Mouse (Mus musculus): ENCODE results near the gene D230025D16Rik. TPM values are rescaled to one million over a fixed set of nuclear protein-coding genes. Genes with fewer than 3 reads are reported as not detected.

Gene D230025D16Rik
- total RNA-seq, 2 experiments from 2014 or later = 19.1 to 20.8 TPM

GRCm38 (mm10) chr8:105233126-105233935, 8.4 kb downstream of the D230025D16Rik start:
- intact Hi-C loops (cut with DNase I) = no loop called here
- DNase-seq = no peak

- DNase-seq = no peak
- intact Hi-C loops (cut with DNase I) = no loop called here
These were observed 10.3 kb downstream of the D230025D16Rik start for GRCm38 (mm10) chr8:105235206-105235605.

DNA sequence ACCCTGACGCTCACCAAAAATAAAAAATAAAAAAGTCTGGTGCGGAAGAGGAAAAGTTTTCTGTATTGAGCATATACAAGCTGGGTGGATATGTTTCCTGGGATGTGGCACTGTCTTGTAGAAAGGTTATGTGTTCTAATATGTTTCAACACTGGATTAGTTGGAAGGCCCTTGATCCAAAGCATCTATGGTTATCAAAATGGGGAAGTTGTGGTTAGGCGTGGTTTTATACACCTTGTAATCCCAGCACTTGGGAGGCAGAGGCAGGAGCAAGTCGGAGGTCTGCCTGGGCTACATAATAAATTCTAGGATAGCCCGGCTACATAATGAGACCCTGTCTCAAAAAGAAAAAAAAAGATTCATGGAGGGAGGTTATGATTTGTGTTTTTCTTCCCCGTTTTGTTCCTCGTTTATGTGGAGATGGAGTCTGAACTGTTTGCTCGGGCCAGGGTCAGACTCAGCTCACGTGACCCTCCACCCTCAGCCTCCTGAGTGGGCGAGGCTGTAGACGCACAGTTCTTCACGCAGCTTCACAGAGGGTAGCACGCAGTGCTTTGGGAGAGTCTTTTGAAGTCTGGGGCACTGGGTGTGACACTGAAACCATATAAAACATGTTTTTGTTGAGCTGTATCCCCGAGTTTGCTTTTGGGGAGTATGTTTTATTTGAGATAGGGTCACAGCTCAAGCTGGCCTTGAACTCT, 12.6 kb downstream of the D230025D16Rik start:
- DNase-seq = no peak
- intact Hi-C loops (cut with DNase I) = no loop called here

GRCm38 (mm10) chr8:105241016-105241415, 16.1 kb downstream of the D230025D16Rik start:
- intact Hi-C loops (cut with DNase I) = no loop called here
- no peak for DNase-seq

DNA sequence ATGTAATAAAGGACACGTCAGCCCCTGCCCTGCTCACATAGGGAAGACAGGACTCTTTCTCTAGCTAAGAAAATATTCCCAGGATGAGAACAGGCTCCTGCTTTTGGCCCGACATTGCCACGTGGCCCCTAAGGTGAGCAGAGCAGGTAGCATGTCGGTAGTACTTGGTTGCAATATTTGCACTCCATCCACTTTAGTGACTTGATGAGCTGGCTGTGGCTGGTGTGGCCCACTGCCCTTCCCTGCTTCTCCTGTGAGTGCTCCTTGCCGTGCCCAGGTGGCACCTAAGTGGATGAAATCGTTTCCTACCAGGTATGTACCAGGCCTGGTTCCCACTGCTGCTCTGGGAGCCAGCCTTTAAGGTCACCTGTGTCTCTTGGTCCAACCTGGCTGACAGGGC, 27.0 kb downstream of the D230025D16Rik start:
- no peak for DNase-seq
- intact Hi-C loops (cut with DNase I) = no loop called here

DNA sequence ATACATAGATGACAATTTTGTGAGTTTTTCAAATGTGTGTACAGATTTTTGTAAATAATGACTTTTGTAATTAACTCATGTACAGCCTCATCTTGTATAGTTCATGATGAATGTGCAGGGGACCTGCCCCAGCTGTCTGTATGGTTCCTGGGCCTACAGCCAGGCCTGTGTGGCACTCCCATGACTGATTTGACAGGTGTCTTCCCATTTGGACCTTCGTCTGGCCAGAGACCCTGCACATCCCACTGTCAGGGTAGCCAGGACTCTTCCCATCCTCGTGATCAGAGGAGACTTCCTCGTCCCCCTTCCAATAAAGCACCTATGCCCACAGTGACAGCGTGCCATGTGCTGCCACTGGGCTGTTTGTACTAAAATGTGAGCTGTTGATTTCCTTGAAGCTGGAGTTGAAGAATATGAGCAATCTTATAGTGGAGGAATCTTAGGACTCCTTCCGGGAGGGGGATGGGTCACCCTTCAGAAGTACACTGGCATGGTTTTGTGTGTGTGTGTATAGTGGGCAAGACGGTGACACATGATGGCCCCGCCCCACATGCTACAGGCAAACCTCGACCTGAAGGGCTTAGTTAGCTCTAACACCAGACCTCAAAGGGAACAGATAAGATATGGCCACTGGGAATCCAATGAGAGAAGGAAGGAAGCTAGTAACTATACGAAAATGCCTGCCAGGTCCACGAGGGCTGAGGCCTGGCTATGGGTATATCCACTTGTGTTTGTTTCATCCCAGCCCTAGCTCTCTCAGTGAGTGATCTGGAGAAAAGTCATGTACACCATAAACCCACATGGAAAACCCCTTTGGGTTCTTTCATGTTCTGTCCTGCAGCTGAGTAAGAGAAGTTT, 28.0 kb downstream of the D230025D16Rik start:
- no peak for DNase-seq
- intact Hi-C loops (cut with DNase I) = no loop called here

GRCm38 (mm10) chr8:105253766-105254151, 28.8 kb downstream of the D230025D16Rik start:
- intact Hi-C loops (cut with DNase I) = no loop called here
- no peak for DNase-seq

- peak; percentile 90 to 93 for DNase-seq
- intact Hi-C loops (cut with DNase I) = no loop called here
These were observed 29.4 kb downstream of the D230025D16Rik start for GRCm38 (mm10) chr8:105254152-105254965.

DNA sequence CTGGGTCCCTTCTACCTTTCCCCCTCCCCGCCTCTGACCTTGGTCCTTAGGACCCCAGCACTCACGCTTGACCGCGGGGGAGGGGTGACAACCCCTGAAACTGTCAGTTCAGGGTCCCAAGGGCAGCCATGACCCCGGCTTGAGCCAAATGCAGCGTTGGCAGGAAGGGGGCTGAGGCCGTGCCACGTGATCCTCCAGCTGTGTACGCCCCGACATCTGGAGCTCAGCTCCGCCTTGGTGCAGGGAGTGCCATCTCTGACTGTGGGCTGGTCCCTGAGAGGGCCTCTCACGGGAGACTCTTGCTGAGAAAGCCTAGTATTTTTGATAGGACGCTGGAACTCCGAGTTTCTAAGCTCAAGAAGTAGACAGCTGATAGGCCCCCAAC, 30.0 kb downstream of the D230025D16Rik start, which contains the start of gene B3gnt9:
TSS of gene B3gnt9 (minus strand) at position 188 of the 385 bp plus-strand sequence.
- intact Hi-C loops (cut with DNase I) = loop anchor here (5.0 kb wide), 1 partner anchor 98 kb away; no protein-coding TSS in a partner anchor
- peak; percentile 73 to 82 for DNase-seq

- intact Hi-C loops (cut with DNase I) = loop anchor here (2.0 to 5.0 kb wide), 2 partner anchors 23 to 100 kb away; no protein-coding TSS in a partner anchor
- no peak for DNase-seq
These were observed 32.6 kb downstream of the D230025D16Rik start for GRCm38 (mm10) chr8:105257318-105258114.

- no peak for DNase-seq
- intact Hi-C loops (cut with DNase I) = loop anchor here (2.0 to 5.0 kb wide), 2 partner anchors 22 to 102 kb away; no protein-coding TSS in a partner anchor
These were observed 34.2 kb downstream of the D230025D16Rik start for GRCm38 (mm10) chr8:105258911-105259720.

DNA sequence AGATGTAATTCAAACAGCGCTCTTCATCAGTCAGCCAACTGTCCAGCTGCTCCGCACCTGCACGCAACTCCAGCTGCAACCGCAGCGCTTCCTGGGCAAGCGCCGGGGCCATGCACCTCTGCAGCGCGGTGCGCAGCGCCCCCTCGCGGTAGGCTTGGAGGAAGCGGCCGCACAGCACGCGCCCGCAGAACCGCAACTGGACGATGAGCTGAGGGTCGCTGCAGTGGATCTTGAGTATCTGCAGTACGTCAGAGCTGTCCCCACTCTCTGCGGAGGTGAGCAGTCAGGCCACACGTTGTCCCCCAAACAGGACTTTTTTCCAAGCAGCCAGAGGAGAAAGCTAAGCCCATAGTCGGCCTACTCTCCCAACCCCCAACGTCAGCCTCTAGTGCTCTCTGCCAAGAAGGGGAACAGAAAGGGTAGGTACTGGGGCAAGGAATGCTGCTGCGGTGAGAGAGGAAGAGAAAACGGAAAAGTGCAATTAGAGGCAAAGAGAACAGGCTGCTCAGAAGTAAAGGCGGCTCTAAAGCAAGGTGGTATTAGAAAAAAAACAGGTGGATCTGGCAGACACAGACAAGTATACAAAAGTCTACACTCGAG, 34.9 kb downstream of the D230025D16Rik start:
- intact Hi-C loops (cut with DNase I) = loop anchor here (2.0 to 5.0 kb wide), 2 partner anchors 21 to 103 kb away; no protein-coding TSS in a partner anchor
- DNase-seq = peak; percentile 81 to 82

GRCm38 (mm10) chr8:105260371-105261099, 35.6 kb downstream of the D230025D16Rik start:
- intact Hi-C loops (cut with DNase I) = no loop called here
- no peak for DNase-seq

GRCm38 (mm10) chr8:105261326-105261980, 36.5 kb downstream of the D230025D16Rik start:
- intact Hi-C loops (cut with DNase I) = no loop called here

DNA sequence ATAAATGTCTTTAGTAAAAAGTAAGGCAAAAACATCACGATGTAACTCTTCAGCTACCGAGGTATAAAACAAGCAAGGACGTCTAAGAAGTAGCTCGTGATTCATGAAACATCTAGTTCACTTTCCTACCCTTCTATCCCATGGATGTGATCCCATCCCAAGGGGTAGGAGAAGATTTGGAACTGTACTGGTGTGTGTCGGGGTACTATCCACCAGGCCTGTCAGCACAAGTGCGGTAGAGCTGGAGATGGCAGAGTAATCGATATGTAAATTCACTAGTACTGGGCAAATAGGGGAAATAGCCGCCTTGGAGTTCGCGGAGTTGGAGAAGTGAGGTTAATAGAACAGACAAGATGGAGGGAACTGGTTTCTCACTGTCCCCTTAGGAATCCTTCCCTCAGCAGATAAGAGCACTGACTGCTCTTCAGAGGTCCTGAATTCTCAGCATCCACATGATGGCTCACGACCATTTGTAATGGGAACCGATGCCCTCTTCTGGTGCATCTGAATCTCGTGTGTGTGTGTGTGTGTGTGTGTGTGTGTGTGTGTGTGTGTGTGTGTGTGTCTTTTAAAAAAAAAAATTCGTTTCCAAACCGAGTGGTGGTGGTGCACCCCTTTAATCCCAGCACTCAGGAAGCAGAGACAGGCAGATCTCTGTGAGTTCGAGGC, 38.4 kb downstream of the D230025D16Rik start:
- intact Hi-C loops (cut with DNase I) = no loop called here
- DNase-seq = no peak

More at GRCm38 (mm10) chr8:105261326-105261980, 36.5 kb downstream of the D230025D16Rik start:
- DNase-seq = no peak
